Mouse (Mus musculus): Measurements from ENCODE around the gene Ager.

GRCm38 (mm10) chr17:34597566-34598095 lies at the start of gene Ager:
- no peak for TF ChIP-seq EP300 (IDR thresholded peaks at IDR 0.05; ENCODE audit: low read depth)
- no peak for TF ChIP-seq CTCF (IDR thresholded peaks at IDR 0.05; ENCODE audit: low read depth)

All from liver, postnatal 0 days (tissue).